Mouse (Mus musculus): ENCODE measurements around the gene Olfr513.

DNA sequence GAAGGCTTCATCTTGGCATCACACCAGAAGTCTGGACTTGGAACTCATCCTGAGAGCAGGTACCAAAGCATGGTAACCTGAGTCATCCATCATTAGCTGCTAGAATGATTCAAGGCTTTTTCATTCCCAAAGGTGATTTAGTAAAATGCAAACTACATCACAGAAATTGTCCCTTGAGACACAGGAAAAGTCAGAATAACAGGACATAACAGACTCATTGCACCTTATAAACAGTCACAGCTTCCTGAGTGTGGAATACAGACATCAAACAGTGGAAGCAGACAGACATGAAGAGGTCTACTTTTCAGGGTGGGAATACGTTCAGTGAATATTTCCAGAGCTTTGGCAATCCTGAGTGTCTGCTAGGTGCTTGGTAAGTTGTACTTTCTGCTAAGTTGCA, at the start of gene Olfr513:
- TF ChIP-seq CTCF (IDR thresholded peaks at IDR 0.05) (no peak), EP300 (IDR thresholded peaks at IDR 0.05) (no peak)
